ENCODE assay signal across 24 mouse cellular contexts in genomic region chr13:22315361-22315760, GRCm38 (mm10). TPM values are rescaled to one million over a fixed set of nuclear protein-coding genes. Genes with fewer than 3 reads are reported as not detected.
"Had no signal": no experiment of that assay in that cellular context is flagged by ENCODE, and none has a peak within 500 bp of the region (broad histone marks: within the 10 kb centered on the region; RNA-seq: fewer than 3 reads in every experiment).

No protein-coding gene starts in this region.

- H3K27me3 ChIP-seq: limb, embryonic 13.5 days; neural tube, embryonic 15.5 days had no signal

- DNase-seq: layer of hippocampus, postnatal 36 days; lung, adult 18-20 months; lung, postnatal 4 days; midbrain, embryonic 14.5 days; right cerebral cortex, adult 18-20 months; right cerebral cortex, postnatal 25 days; thymus, adult 2 months; thymus, postnatal 25 days had no signal

- H3K4me3 ChIP-seq: limb, embryonic 13.5 days; midbrain, embryonic 10.5 days; myocyte; neural tube, embryonic 15.5 days had no signal

- H3K27ac ChIP-seq: limb, embryonic 13.5 days; liver, embryonic 14.5 days; midbrain, embryonic 10.5 days; neural tube, embryonic 15.5 days had no signal

- H3K36me3 ChIP-seq: limb, embryonic 13.5 days; midbrain, embryonic 10.5 days; neural tube, embryonic 15.5 days had no signal

- H3K4me1 ChIP-seq: limb, embryonic 13.5 days; midbrain, embryonic 10.5 days; neural tube, embryonic 15.5 days had no signal

- ATAC-seq: hindbrain, embryonic 16.5 days; inflammation-experienced regulatory T-cells, adult 6 months; lung, postnatal 0 days had no signal

- H3K9me3 ChIP-seq: limb, embryonic 13.5 days; midbrain, embryonic 10.5 days; neural tube, embryonic 15.5 days had no signal

- H3K9ac ChIP-seq: limb, embryonic 13.5 days; liver, embryonic 14.5 days; neural tube, embryonic 15.5 days had no signal

- H3K4me2 ChIP-seq: limb, embryonic 13.5 days; neural tube, embryonic 15.5 days had no signal

RNA-seq across cellular contexts. Expression of gene Vmn1r197, which starts 9.0 kb away (rescaled TPM):
- total RNA-seq: layer of hippocampus, adult 8-10 months; layer of hippocampus, postnatal 36 days; left cerebral cortex, postnatal 36 days; liver, adult 2 months; megakaryocyte, adult 5-6 weeks had no signal
- polyA plus RNA-seq: hindbrain, embryonic 16.5 days; limb, embryonic 13.5 days; liver, adult 2 months; liver, embryonic 14.5 days; lung, postnatal 0 days; midbrain, embryonic 10.5 days; midbrain, embryonic 14.5 days; myocyte; neural tube, embryonic 11.5 days; neural tube, embryonic 15.5 days; stomach, embryonic 14.5 days; testis, adult 2 months; thymus, adult 2 months; urinary bladder, adult 2 months had no signal

RNA-seq across cellular contexts. Expression of gene Vmn1r196, which starts 25.6 kb away (rescaled TPM):
- total RNA-seq: layer of hippocampus, adult 8-10 months; layer of hippocampus, postnatal 36 days; left cerebral cortex, postnatal 36 days; liver, adult 2 months; megakaryocyte, adult 5-6 weeks had no signal
- polyA plus RNA-seq: hindbrain, embryonic 16.5 days; inflammation-experienced regulatory T-cells, adult 6 months; limb, embryonic 13.5 days; liver, adult 2 months; liver, embryonic 14.5 days; lung, postnatal 0 days; midbrain, embryonic 10.5 days; midbrain, embryonic 14.5 days; myocyte; neural tube, embryonic 11.5 days; neural tube, embryonic 15.5 days; stomach, embryonic 14.5 days; testis, adult 2 months; thymus, adult 2 months; urinary bladder, adult 2 months had no signal

RNA-seq across cellular contexts. Expression of gene Vmn1r198, which starts 34.8 kb away (rescaled TPM):
- total RNA-seq: layer of hippocampus, adult 8-10 months; layer of hippocampus, postnatal 36 days; left cerebral cortex, postnatal 36 days; liver, adult 2 months had no signal
- polyA plus RNA-seq: hindbrain, embryonic 16.5 days; inflammation-experienced regulatory T-cells, adult 6 months; limb, embryonic 13.5 days; liver, adult 2 months; liver, embryonic 14.5 days; lung, postnatal 0 days; midbrain, embryonic 10.5 days; midbrain, embryonic 14.5 days; myocyte; neural tube, embryonic 11.5 days; neural tube, embryonic 15.5 days; stomach, embryonic 14.5 days; testis, adult 2 months; thymus, adult 2 months; urinary bladder, adult 2 months had no signal

RNA-seq across cellular contexts. Expression of gene Vmn1r195, which starts 45.0 kb away (rescaled TPM):
- total RNA-seq: layer of hippocampus, adult 8-10 months; layer of hippocampus, postnatal 36 days; left cerebral cortex, postnatal 36 days; liver, adult 2 months; megakaryocyte, adult 5-6 weeks had no signal
- polyA plus RNA-seq: hindbrain, embryonic 16.5 days; inflammation-experienced regulatory T-cells, adult 6 months; limb, embryonic 13.5 days; liver, adult 2 months; liver, embryonic 14.5 days; lung, postnatal 0 days; midbrain, embryonic 10.5 days; midbrain, embryonic 14.5 days; myocyte; neural tube, embryonic 11.5 days; neural tube, embryonic 15.5 days; stomach, embryonic 14.5 days; testis, adult 2 months; thymus, adult 2 months; urinary bladder, adult 2 months had no signal
